Mouse (Mus musculus): ENCODE results near the gene Ntm.

Gene Ntm

GRCm38 (mm10) chr9:29759940-29760339, 203.0 kb downstream of the Ntm start:
- DNase-seq (ENCODE audit: low read depth, low spot score) = no peak

- no peak for DNase-seq (ENCODE audit: low read depth, low spot score)
Measured at GRCm38 (mm10) chr9:29759060-29759459, 203.9 kb downstream of the Ntm start.

- DNase-seq (ENCODE audit: low read depth, low spot score) = no peak
Measured at GRCm38 (mm10) chr9:29754374-29754773, 208.6 kb downstream of the Ntm start.

- peak; percentile 11 for DNase-seq (ENCODE audit: low read depth, low spot score)
Measured at GRCm38 (mm10) chr9:29751396-29751795, 211.5 kb downstream of the Ntm start.

- no peak for DNase-seq (ENCODE audit: low read depth, low spot score)
Measured at GRCm38 (mm10) chr9:29750371-29751014, 212.4 kb downstream of the Ntm start.

- no peak for DNase-seq (ENCODE audit: low read depth, low spot score)
Measured at GRCm38 (mm10) chr9:29748070-29748469, 214.9 kb downstream of the Ntm start.

- no peak for DNase-seq (ENCODE audit: low read depth, low spot score)
Measured at GRCm38 (mm10) chr9:29738835-29739526, 224.0 kb downstream of the Ntm start.

- DNase-seq (ENCODE audit: low read depth, low spot score) = no peak
Measured at GRCm38 (mm10) chr9:29736031-29736430, 226.9 kb downstream of the Ntm start.

- no peak for DNase-seq (ENCODE audit: low read depth, low spot score)
Measured at GRCm38 (mm10) chr9:29732895-29733294, 230.0 kb downstream of the Ntm start.

GRCm38 (mm10) chr9:29731672-29732071, 231.3 kb downstream of the Ntm start:
- DNase-seq (ENCODE audit: low read depth, low spot score) = no peak

GRCm38 (mm10) chr9:29727540-29728432, 235.2 kb downstream of the Ntm start:
- no peak for DNase-seq (ENCODE audit: low read depth, low spot score)

- DNase-seq (ENCODE audit: low read depth, low spot score) = no peak
Measured at GRCm38 (mm10) chr9:29721461-29721860, 241.5 kb downstream of the Ntm start.

- DNase-seq (ENCODE audit: low read depth, low spot score) = no peak
Measured at GRCm38 (mm10) chr9:29716795-29717194, 246.1 kb downstream of the Ntm start.

GRCm38 (mm10) chr9:29698276-29698675, 264.7 kb downstream of the Ntm start:
- DNase-seq (ENCODE audit: low read depth, low spot score) = no peak

- DNase-seq (ENCODE audit: low read depth, low spot score) = no peak
Measured at GRCm38 (mm10) chr9:29694151-29694550, 268.8 kb downstream of the Ntm start.

- DNase-seq (ENCODE audit: low read depth, low spot score) = no peak
Measured at GRCm38 (mm10) chr9:29691186-29691855, 271.6 kb downstream of the Ntm start.

GRCm38 (mm10) chr9:29682224-29682623, 280.7 kb downstream of the Ntm start:
- DNase-seq (ENCODE audit: low read depth, low spot score) = no peak

- DNase-seq (ENCODE audit: low read depth, low spot score) = no peak
Measured at GRCm38 (mm10) chr9:29680677-29681076, 282.3 kb downstream of the Ntm start.

- DNase-seq (ENCODE audit: low read depth, low spot score) = no peak
Measured at GRCm38 (mm10) chr9:29673911-29674310, 289.0 kb downstream of the Ntm start.

- no peak for DNase-seq (ENCODE audit: low read depth, low spot score)
Measured at GRCm38 (mm10) chr9:29671861-29672260, 291.1 kb downstream of the Ntm start.

- DNase-seq (ENCODE audit: low read depth, low spot score) = no peak
Measured at GRCm38 (mm10) chr9:29663286-29663685, 299.7 kb downstream of the Ntm start.

Measured in WW6 (cell line).